Mouse (Mus musculus): ENCODE results near the gene Tmem92. TPM values are rescaled to one million over a fixed set of nuclear protein-coding genes. Genes with fewer than 3 reads are reported as not detected.
"Not testable (repeated sequence)": the region's sequence is repeated elsewhere in the genome, so short reads cannot be mapped to it uniquely, and the experiment has no call there.

Tmem92 gene
- not detected in 2 replicates for polyA plus RNA-seq (2016; fragmentation: Nextera tagmentation; extraction: Ambion mirVana)

DNA sequence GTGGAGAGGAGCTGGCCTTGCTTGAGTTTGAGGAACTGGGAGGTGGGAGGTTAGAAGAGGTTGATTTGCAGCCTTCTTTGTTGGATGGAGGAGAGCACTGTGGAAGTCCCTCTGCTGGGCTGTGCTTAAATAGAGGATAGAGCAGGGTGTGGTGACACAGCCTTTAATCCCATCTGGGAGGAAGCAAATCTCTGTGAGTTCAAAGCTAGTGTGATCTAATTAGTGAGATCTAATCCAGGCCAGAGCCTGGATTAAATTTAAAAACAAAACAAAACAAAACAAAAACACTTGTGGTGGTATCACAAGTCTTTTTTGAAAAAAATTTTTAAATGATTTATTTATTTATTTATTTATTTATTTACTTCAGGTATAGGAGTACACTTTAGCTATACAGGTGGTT is at the start of gene Tmem92:
Tmem92 (minus strand) TSS at position 101 of the 400 bp plus-strand sequence.
- H3K9me3 ChIP-seq (replicated peaks), result no peaks in the 10 kb centered on the region
- H3K4me1 ChIP-seq (replicated peaks), result no peaks in the 10 kb centered on the region
- no peak for ATAC-seq (ENCODE audit: insufficient number of reproducible peaks, low FRiP score)
- no peak within 1 kb of the TSS for H3K4me2 ChIP-seq
- peaks cover 8% of the 10 kb centered on the region; the same call in 1 of the 2 replicates for H3K27me3 ChIP-seq (replicated peaks)
- no peak within 1 kb of the TSS for H3K9ac ChIP-seq
- no peak within 1 kb of the TSS for H3K27ac ChIP-seq (ENCODE audit: poor library complexity, severe bottlenecking)
- H3K4me3 ChIP-seq, result no peak within 1 kb of the TSS
- H3K36me3 ChIP-seq, result no peaks in the 10 kb centered on the region

DNA sequence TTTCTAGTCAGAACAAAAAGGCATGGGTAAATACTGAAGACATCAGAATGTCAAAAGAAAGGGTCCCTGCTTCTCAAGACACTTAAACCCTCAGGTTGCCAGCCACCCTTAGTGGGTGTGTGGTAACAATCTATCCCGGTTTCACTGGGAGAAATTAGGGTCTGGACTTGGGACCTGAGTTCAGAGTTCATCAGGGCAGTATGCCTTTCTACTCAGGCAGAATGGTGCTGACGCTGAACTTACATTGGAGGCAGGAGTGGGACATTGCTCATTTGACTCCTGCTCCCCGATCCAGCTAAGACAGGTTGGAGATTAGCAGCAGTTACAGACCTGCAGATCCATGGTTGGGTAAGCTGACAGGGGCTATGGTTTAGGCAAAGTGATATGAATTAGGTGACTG is 46.5 kb upstream of the Tmem92 start:
- no peaks in the 10 kb centered on the region for H3K36me3 ChIP-seq
- no peak overlapping the region for H3K4me3 ChIP-seq
- no peak overlapping the region for H3K4me2 ChIP-seq
- ATAC-seq (ENCODE audit: insufficient number of reproducible peaks, low FRiP score), result no peak
- H3K9me3 ChIP-seq (replicated peaks), result no peaks in the 10 kb centered on the region
- no peak overlapping the region for H3K9ac ChIP-seq
- H3K4me1 ChIP-seq (replicated peaks), result no peaks in the 10 kb centered on the region
- H3K27ac ChIP-seq (ENCODE audit: poor library complexity, severe bottlenecking), result no peak overlapping the region
- peaks cover 36% of the 10 kb centered on the region for H3K27me3 ChIP-seq (replicated peaks)
- 64% methylated on average over 3 of the region's 3 CpGs for WGBS

DNA sequence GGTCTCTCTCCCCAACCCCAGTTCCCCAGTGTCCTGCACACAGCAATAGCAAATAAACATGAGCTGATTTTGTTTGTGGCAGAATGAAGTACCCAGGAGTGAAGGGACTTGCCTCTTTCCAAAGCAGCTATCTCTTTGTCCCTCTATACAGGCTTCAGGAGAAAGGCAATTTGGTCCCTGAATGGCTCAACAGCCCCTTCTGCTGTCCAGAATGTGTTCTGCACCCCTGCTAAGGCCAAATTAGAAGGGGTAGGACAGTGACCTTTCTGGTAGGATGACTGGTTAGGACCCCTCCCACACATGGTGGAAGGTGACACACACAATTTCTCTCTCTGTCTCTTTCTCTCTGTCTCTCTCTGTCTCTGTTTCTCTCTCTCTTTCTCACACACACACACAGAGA is 36.9 kb upstream of the Tmem92 start:
- not testable (repeated sequence) for H3K4me2 ChIP-seq; ATAC-seq (ENCODE audit: insufficient number of reproducible peaks, low FRiP score); H3K9ac ChIP-seq; H3K27me3 ChIP-seq (replicated peaks); H3K9me3 ChIP-seq (replicated peaks); H3K36me3 ChIP-seq; H3K4me1 ChIP-seq (replicated peaks); H3K27ac ChIP-seq (ENCODE audit: poor library complexity, severe bottlenecking); H3K4me3 ChIP-seq

DNA sequence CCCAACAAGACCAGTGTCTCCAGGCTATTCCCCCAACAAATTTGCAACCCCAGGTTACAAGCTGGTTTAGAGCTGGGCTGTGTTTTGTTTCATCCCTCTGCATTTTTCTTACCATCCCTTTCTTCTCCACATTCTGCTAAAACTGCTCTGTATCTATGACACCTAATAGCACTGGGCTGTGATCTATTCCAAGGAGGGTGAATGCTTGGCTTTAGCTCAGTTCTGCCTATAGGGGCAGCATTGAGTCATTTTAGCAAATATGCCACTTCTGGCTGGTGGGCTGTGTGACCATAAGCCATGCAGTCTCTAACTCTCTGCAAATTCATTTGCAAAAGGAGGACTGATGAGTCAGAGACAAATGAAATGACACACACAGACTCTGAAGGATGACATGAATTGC is 36.4 kb upstream of the Tmem92 start:
- not testable (repeated sequence) for H3K27ac ChIP-seq (ENCODE audit: poor library complexity, severe bottlenecking)

DNA sequence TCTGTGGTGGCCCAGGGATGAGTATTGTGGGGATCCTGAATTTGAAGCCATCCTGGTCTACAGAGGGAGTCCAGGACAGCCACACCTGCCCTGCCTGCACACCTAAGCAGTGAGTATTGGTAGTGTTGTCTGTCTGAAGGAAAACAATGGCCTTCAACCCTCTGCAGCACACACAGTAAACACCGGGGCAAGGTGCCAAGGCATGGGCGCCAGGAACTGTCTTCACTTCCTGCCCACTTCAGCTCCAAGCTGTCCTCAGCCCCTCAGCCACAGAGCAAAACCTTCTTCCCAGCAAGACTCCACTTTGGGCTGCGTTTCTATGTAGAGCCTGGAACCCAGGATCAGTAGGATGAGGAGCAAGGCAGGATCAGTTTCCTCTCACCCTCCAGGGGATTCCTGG is 29.0 kb upstream of the Tmem92 start:
- H3K36me3 ChIP-seq; H3K9ac ChIP-seq; H3K27ac ChIP-seq (ENCODE audit: poor library complexity, severe bottlenecking); H3K9me3 ChIP-seq (replicated peaks); H3K27me3 ChIP-seq (replicated peaks); H3K4me1 ChIP-seq (replicated peaks); H3K4me3 ChIP-seq; H3K4me2 ChIP-seq; ATAC-seq (ENCODE audit: insufficient number of reproducible peaks, low FRiP score): not testable (repeated sequence)
- WGBS, result 52% methylated on average over 2 of the region's 3 CpGs

More for the DNA sequence above, 36.4 kb upstream of the Tmem92 start:
- not testable (repeated sequence) for H3K27me3 ChIP-seq (replicated peaks); H3K4me3 ChIP-seq; H3K9ac ChIP-seq; H3K9me3 ChIP-seq (replicated peaks); H3K4me2 ChIP-seq; H3K36me3 ChIP-seq; ATAC-seq (ENCODE audit: insufficient number of reproducible peaks, low FRiP score); H3K4me1 ChIP-seq (replicated peaks)

DNA sequence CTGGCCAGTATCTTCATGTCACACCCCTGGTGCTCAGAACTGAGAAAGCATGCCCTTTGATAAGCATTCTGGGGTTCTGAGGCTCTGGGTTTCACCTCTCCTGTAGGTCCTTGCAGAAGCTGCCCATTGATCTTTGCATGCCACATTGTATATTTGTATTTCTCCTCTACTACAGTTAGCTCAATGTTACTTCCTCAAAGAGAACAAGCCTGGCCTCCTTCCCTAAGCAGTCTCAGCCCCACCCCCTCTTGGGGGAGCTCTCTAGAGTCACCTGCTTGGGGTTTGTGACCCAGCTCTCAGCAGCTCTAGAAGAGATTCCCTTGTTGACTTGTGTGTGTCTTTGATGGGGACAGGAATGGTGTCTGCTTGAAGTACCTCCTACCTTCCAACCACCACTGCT is 9.2 kb upstream of the Tmem92 start:
- Histone ChIP-seq H3K9ac (no peak overlapping the region), H3K27me3 (replicated peaks) (peaks cover 9% of the 10 kb centered on the region; the same call in 1 of the 2 replicates), H3K27ac (ENCODE audit: poor library complexity, severe bottlenecking) (no peak overlapping the region), H3K36me3 (no peaks in the 10 kb centered on the region), H3K4me3 (no peak overlapping the region), H3K4me1 (replicated peaks) (no peaks in the 10 kb centered on the region), H3K4me2 (no peak overlapping the region), H3K9me3 (replicated peaks) (no peaks in the 10 kb centered on the region)
- no peak for ATAC-seq (ENCODE audit: insufficient number of reproducible peaks, low FRiP score)

DNA sequence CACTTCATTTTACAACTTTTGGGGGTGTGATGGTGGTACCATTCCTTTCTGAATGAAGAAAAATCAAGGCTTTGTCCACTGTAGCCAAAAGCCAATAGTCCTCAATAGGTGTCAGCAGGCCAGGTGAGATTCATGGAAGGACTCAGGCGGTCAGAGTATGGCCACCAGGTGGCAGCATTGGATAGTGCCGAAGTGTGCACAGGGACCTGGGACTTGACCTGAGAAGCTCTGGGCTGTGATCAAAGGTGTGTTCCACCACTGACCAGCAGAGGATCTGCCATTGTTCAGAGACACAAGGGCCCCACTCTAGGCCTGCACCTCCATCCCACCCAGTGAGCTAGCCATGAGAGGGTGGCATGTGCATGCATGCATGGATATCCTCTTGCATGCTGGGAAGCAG is 2.7 kb upstream of the Tmem92 start:
- Histone ChIP-seq H3K4me3 (no peak overlapping the region), H3K9ac (no peak overlapping the region), H3K4me1 (replicated peaks) (no peaks in the 10 kb centered on the region), H3K4me2 (no peak overlapping the region), H3K9me3 (replicated peaks) (no peaks in the 10 kb centered on the region), H3K36me3 (no peaks in the 10 kb centered on the region), H3K27me3 (replicated peaks) (0 out of 2 replicates have a peak, but pooled peaks cover 6% of the 10 kb centered on the region), H3K27ac (ENCODE audit: poor library complexity, severe bottlenecking) (no peak overlapping the region)
- WGBS, result 2% methylated on average over 2 of the region's 2 CpGs
- ATAC-seq (ENCODE audit: insufficient number of reproducible peaks, low FRiP score), result no peak

DNA sequence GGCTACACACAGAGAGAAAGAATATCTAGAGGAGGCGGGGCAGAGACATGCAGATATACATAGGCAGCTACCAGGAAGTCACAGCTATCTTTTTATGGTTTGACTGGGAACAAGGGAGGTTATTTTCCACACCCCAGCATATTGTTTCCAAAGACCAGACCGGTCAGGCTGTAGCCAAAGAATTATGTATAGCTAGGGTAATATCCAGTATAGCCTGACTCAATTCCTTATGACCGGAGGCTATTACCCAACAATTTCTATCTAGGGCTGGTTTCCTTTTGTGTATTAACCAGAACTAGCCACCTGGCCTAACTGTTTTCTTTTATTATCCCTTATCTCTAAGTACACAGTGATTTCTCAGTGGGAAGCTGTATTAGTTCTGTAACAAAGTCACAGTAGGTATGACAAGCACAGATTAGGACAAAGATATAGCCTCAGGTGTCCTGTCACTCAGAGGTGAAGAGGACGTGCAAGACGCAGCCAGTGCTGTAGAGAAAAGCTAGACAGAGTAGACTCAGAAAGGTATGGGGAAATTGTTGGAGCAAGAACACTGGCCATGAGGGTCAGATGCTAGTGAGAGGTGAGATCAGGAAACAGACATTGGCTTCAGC is 7.5 kb downstream of the Tmem92 start:
- no peak for ATAC-seq (ENCODE audit: insufficient number of reproducible peaks, low FRiP score)
- peaks cover 7% of the 10 kb centered on the region; the same call in 1 of the 2 replicates for H3K27me3 ChIP-seq (replicated peaks)
- 76% methylated on average over 5 of the region's 5 CpGs for WGBS

DNA sequence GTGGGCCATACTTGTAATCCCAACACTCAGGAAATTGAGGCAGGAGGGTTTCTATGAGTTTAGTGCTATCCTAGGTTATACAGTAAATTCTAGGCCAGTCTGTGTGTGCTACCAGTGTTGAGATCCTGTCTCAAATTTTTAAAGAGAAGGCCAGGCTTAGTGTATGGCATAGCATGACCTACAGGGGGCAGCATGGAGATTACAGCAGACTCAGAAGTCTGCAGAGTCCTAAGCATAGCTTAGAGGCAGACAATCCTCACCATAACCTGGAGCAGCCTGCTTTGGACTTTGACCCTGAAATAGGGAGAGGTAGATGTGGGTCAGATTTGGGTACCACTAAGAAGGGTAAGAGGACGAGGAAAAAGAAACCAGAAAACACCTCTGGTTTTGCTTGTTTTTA is 8.7 kb downstream of the Tmem92 start:
- H3K27me3 ChIP-seq (replicated peaks), result peaks cover 7% of the 10 kb centered on the region; the same call in 1 of the 2 replicates
- ATAC-seq (ENCODE audit: insufficient number of reproducible peaks, low FRiP score), result no peak
- WGBS, result 70% methylated on average over 1 of the region's 1 CpGs
- no peak overlapping the region for H3K4me2 ChIP-seq
- no peaks in the 10 kb centered on the region for H3K36me3 ChIP-seq
- H3K4me1 ChIP-seq (replicated peaks), result no peaks in the 10 kb centered on the region
- H3K4me3 ChIP-seq, result no peak overlapping the region
- H3K9ac ChIP-seq, result no peak overlapping the region
- H3K9me3 ChIP-seq (replicated peaks), result no peaks in the 10 kb centered on the region
- H3K27ac ChIP-seq (ENCODE audit: poor library complexity, severe bottlenecking), result no peak overlapping the region

More for the DNA sequence above, 7.5 kb downstream of the Tmem92 start:
- H3K27ac ChIP-seq (ENCODE audit: poor library complexity, severe bottlenecking), result no peak overlapping the region
- no peaks in the 10 kb centered on the region for H3K36me3 ChIP-seq
- no peaks in the 10 kb centered on the region for H3K4me1 ChIP-seq (replicated peaks)
- H3K4me2 ChIP-seq, result no peak overlapping the region
- H3K4me3 ChIP-seq, result no peak overlapping the region
- H3K9ac ChIP-seq, result no peak overlapping the region
- H3K9me3 ChIP-seq (replicated peaks), result no peaks in the 10 kb centered on the region

DNA sequence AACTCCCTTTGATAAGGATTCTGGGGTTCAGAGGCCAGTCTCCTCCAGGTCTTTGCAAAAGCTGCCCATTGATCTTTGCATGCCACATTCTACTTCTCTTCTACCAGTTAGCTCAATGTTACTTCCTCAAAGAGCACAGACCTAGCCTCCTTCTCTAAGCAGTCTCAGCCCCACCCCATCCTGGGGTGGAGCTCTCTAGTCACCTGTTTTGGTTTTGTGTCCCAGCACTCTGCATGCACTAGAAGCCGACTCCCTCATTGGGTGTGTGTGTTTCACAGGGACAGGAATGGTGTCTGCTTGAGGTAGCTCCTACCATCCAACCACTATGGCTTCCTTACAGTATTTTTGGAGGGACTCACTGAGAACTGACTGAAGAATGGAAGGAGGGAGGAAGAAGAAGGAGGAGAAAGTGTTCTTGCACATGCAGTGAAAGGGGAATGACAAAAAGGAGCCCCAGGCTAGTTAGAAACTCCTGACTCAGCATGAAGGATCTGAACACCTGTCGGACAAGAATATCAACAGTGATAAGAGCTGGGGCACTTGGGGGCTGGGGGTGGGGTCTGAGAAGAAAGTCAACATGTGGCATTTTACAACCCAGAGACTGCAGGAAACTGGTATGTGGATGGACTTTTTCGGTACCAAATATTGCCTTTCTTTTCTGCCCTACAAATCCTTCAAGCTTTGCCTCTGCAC is 10.0 kb downstream of the Tmem92 start:
- H3K36me3 ChIP-seq, result no peaks in the 10 kb centered on the region
- peaks cover 1% of the 10 kb centered on the region; the same call in 1 of the 2 replicates for H3K27me3 ChIP-seq (replicated peaks)
- 65% methylated on average over 3 of the region's 3 CpGs for WGBS
- no peak for ATAC-seq (ENCODE audit: insufficient number of reproducible peaks, low FRiP score)
- no peak overlapping the region for H3K4me3 ChIP-seq
- no peak overlapping the region for H3K27ac ChIP-seq (ENCODE audit: poor library complexity, severe bottlenecking)
- H3K9me3 ChIP-seq (replicated peaks), result no peaks in the 10 kb centered on the region
- H3K9ac ChIP-seq, result no peak overlapping the region
- H3K4me2 ChIP-seq, result no peak overlapping the region
- H3K4me1 ChIP-seq (replicated peaks), result no peaks in the 10 kb centered on the region

DNA sequence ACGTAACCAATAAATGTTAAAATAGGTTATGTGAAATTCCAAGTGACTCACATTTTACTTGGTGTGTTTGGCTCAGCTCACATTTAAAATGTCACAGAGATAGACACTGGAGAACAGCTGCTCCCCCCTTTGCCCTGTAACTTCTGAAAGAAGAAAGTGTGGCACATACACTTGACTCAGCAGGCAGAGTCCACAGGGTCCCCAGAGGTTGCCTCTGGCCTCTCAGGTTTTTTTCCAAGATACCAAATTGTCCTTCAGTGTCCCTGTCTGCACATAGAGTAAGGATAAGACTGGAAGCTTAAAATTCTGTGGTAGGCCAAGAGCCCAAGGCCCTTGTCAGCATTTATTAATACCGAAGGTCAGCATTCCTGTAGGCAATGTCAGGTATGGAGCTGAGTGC is 15.3 kb downstream of the Tmem92 start:
- Histone ChIP-seq H3K4me1 (replicated peaks) (no peaks in the 10 kb centered on the region), H3K27me3 (replicated peaks) (no peaks in the 10 kb centered on the region), H3K4me2 (no peak overlapping the region), H3K9ac (no peak overlapping the region), H3K4me3 (no peak overlapping the region), H3K9me3 (replicated peaks) (peaks cover 9% of the 10 kb centered on the region; the same call in 1 of the 2 replicates), H3K36me3 (no peaks in the 10 kb centered on the region), H3K27ac (ENCODE audit: poor library complexity, severe bottlenecking) (no peak overlapping the region)
- WGBS, result 91% methylated on average over 2 of the region's 2 CpGs
- ATAC-seq (ENCODE audit: insufficient number of reproducible peaks, low FRiP score), result no peak

DNA sequence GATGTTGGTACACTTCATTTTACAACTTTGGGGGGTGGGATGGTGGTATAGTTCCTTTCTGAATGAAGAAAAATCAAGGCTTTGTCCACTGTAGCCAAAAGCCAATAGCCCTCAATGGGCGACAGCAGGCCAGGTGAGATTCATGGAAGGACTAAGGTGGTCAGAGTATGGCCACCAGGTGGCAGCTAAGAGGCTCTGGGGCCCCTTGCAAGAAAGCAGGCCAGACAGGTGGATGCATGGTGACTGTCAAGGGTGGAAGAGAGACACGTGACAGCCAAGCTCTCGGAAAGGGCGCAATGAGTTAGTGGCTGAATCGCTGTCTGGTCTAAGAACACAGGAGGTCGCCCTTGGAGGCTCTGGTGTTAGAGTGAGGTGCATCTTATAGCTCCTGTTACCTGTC is 19.7 kb downstream of the Tmem92 start:
- H3K4me1 ChIP-seq (replicated peaks), result no peaks in the 10 kb centered on the region
- H3K9ac ChIP-seq, result no peak overlapping the region
- H3K27me3 ChIP-seq (replicated peaks), result no peaks in the 10 kb centered on the region
- no peaks in the 10 kb centered on the region for H3K36me3 ChIP-seq
- whole genome bisulfite sequencing, result 35% methylated on average over 6 of the region's 6 CpGs
- ATAC-seq (ENCODE audit: insufficient number of reproducible peaks, low FRiP score), result no peak
- no peak overlapping the region for H3K4me3 ChIP-seq
- H3K27ac ChIP-seq (ENCODE audit: poor library complexity, severe bottlenecking), result no peak overlapping the region
- peaks cover 9% of the 10 kb centered on the region; the same call in 1 of the 2 replicates for H3K9me3 ChIP-seq (replicated peaks)
- H3K4me2 ChIP-seq, result no peak overlapping the region
